Mouse (Mus musculus): Measurements from ENCODE around the gene Arl1.
"Not testable (repeated sequence)": the region's sequence is repeated elsewhere in the genome, so short reads cannot be mapped to it uniquely, and the experiment has no call there.

The Arl1 gene

GRCm38 (mm10) chr10:88761524-88762212, 31.0 kb downstream of the Arl1 start:
- DNase-seq (ENCODE audit: low spot score in 2 of 2): no peak

- no peak for DNase-seq (ENCODE audit: low spot score in 2 of 2)
Observed at GRCm38 (mm10) chr10:88765431-88766142, 34.9 kb downstream of the Arl1 start.

- no peak for DNase-seq (ENCODE audit: low spot score in 2 of 2)
Observed at GRCm38 (mm10) chr10:88768961-88769360, 38.3 kb downstream of the Arl1 start.

DNA sequence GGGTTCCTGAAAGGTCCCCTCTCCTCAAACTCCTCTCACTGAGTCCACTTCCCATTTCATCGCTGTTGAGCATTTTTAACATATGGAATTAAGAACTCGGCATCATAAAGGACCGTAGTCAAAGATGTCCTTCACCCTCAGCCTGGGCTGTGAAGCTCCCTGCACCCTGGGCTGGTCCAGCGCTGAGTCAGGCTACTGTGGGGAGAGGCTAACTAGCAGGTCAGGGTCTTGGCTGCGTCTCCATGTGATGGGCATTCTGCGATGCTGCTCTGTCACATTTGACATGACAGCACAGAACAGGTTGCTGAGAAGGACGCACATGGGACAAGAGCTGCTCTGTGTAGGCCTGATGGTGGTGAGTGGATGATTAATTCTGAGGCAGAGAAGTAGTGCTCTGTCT, 39.0 kb downstream of the Arl1 start:
- no peak for DNase-seq (ENCODE audit: low spot score in 2 of 2)

GRCm38 (mm10) chr10:88772965-88773364, 42.3 kb downstream of the Arl1 start:
- DNase-seq (ENCODE audit: low spot score in 2 of 2): not testable (repeated sequence)

DNA sequence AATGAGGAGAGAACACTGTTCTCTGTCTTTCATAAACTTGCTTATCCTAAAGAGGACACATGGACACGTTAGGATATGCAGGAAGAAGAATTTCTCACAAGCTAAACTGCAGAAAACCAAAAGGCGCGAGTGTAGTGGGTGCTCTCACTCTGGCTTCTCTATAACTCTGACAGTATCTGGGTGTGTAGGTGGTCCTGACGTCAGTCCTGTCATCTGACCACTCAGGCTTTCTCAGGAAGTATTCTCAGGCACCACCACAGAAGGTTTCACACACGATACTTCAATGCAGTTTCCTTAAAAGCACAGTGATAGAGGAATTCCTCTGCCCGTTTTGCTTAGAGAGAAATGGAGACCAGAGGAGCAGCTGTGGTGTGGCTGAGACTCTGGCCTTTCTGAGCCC, 45.5 kb downstream of the Arl1 start:
- DNase-seq (ENCODE audit: low spot score in 2 of 2): no peak

- DNase-seq (ENCODE audit: low spot score in 2 of 2): no peak
Observed at GRCm38 (mm10) chr10:88780716-88781115, 50.1 kb downstream of the Arl1 start.

- not testable (repeated sequence) for DNase-seq (ENCODE audit: low spot score in 2 of 2)
Observed at GRCm38 (mm10) chr10:88783135-88783534, 52.5 kb downstream of the Arl1 start.

GRCm38 (mm10) chr10:88783941-88784340, 53.3 kb downstream of the Arl1 start:
- DNase-seq (ENCODE audit: low spot score in 2 of 2): no peak

DNA sequence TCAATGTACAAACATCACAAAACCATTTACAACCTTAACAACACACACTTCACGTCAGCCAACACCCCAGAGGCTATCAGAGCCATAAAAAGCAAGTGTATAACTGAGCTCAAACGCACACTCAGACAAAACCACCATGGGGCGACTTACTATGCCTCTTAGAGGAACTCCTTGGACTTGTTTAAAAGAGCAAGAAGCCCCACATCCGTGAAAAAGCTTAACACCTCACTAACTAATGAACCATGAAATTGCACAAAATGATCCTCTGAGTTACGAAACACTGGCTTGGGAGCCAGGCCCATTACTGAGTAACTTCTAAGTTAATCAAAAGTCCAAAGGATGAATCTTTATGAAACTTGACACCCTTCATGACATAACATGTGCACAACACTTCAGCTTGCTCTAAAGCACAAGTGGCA, 53.9 kb downstream of the Arl1 start:
- DNase-seq (ENCODE audit: low spot score in 2 of 2): no peak

GRCm38 (mm10) chr10:88793671-88794070, 63.0 kb downstream of the Arl1 start:
- DNase-seq (ENCODE audit: low spot score in 2 of 2): no peak
